Mouse (Mus musculus): ENCODE measurements at regions not wholly inside any gene's neighbourhood (a gene's known extent, or its start where the extent isn't known, plus 50 kb on each side); places are given as distances from the start of the nearest gene placed in this dataset.

GRCm38 (mm10) chr3:157710790-157711381, 144.2 kb downstream of the Ptger3 start:
- DNase-seq (ENCODE audit: low spot score) = no peak

- DNase-seq (ENCODE audit: low spot score) = no peak
These were observed 133.3 kb downstream of the Ptger3 start for GRCm38 (mm10) chr3:157699961-157700360.

- no peak for DNase-seq (ENCODE audit: low spot score)
These were observed 131.8 kb downstream of the Ptger3 start for GRCm38 (mm10) chr3:157698529-157698928.

GRCm38 (mm10) chr3:157695128-157696075, 128.7 kb downstream of the Ptger3 start:
- no peak for DNase-seq (ENCODE audit: low spot score)
